Mouse (Mus musculus) frontal cortex, postnatal 36 days (tissue): ENCODE measurements at regions not wholly inside any gene's neighbourhood (a gene's known extent, or its start where the extent isn't known, plus 50 kb on each side); places are given as distances from the start of the nearest gene placed in this dataset.

Source experiments
- DNase-seq, 2 experiments: peaks; one replicate each; pipeline ENCODE4 v3.0.0; 2022; ENCODE audit warnings: low spot score in 2 of 2

DNA sequence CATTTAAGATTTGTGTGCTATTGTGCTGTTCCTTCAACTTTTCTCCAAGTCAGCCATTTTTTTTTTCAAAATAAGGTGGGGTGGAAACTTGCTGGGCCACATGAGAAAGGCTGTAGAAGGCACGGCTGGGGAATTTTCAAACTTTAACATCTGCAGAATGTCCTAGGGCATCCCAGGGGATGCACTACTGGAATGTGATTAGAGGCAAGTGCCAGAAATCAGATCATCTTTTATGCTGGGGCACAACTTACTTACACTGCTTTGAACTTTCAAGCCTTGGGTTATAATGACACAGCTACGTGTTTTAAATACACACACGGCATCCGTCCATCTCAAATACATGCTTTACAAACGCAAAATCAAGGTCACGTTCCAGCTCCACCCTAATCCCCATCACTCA lies 463.0 kb downstream of the Pik3r1 start:
- no peak for DNase-seq

DNA sequence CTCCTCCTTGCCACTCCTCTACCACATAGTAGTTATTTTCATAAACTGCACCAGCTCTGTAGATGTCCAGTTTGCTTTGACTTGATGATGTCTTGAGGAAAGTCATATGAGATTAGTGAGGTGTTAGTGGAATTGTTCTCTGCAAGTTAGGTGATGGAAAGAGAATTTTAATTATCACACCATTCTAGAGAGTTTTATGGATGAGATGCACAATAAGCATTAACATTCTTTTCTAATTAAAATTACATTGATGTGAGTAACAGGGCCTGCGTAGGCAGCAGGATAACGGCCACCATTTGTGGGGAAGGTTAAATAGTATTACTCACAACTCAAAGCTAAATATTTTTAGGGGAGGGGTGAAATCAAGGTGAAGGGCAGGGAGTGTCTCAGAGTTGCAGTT lies 466.7 kb downstream of the Pik3r1 start:
- no peak for DNase-seq

DNA sequence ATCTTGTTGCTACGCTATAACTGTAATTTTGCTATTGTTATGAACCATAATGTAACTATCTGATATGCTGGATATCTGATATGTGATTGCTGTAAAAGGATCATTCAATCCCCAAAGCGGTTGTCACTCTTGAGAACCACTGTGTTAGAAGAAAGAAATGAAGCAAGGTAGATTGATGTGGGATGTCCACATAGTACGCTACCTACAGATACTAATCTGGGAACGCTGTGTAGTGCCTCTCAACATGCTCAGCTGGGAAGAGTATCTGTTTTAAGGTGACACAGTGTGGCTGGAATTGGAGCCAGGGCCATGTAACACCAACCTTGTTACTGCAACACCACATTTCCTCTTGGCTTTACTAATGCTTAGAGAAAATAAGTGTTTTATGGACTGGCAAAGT lies 456.2 kb upstream of the Slc30a5 start:
- DNase-seq: no peak

DNA sequence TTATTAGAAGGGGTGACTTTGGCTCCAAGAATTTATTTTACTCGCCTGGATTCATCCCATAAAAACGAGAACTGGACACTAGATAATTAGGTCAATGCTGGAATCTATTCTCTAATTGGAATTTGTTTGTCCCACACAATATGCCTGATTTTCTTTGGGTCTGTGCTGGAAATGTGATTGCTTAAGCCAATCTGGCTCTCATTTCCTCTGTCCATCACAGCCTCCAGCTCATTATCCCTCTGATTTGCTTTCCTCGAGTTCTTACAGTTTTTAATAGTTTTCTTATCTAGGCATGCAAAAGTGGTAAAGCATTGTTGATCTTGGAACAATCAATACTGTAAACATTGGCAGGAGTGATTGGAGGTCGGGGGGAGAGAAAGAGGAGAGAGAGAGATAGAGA lies 453.9 kb upstream of the Slc30a5 start:
- no peak for DNase-seq

DNA sequence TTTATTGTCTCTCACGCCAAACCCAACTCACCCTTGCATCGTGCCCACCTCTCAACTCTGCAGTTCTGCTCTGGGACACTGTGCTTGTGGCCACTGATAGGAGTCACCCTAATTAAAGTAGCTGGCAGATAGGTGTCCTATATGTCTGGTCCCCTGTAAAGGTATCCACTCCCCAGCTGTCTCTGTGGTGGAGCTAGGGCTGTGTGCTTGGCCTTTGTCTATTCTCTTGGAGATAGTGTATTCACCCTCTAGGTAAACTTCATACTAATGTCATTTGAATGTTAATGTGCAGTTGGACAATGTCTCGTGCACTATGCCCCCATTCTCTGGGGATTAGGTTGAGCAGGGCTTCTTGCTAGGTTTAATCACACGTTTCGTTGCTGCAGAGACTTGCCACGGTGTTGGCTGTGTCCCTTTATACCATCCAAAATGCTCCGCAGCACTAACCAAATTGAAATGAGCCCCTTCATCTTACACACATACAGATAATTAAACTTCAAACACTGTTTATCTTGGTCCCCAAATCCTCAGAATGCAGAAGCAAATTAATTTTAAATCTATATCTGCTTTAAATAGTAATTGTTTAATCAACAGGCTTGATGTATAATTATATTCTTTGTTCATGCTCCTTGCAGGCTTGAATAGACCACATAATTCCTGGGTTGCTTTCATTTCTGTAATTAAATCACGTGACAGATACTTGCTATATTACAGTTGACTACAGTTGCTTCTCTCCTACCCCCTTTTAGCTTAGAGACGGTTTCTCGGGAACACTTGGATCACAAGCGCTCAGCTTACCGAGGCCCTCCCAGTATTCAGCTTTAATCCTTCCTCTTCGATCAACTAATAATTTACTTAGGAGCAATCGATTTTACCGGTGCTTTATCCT lies 453.0 kb upstream of the Slc30a5 start:
- no peak for DNase-seq

DNA sequence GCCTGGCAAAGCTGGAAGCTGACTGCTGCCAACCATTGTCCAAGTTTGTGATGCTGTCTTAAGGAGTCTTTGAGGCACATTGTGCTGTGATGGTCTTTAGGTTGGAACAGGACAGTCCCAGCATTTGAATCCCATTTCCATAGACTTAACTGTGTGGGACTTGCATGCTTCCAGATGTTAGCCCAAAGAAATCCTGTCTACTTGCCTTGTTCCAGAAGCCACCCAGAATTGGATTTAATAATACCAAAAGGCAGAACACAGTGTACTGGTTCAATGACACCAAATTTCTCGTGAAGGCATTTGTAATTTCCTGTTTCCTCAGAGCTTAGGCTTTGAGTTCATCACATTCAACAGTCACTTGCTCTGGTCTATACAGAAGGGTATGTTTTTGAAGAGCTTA lies 444.9 kb upstream of the Slc30a5 start:
- no peak for DNase-seq

DNA sequence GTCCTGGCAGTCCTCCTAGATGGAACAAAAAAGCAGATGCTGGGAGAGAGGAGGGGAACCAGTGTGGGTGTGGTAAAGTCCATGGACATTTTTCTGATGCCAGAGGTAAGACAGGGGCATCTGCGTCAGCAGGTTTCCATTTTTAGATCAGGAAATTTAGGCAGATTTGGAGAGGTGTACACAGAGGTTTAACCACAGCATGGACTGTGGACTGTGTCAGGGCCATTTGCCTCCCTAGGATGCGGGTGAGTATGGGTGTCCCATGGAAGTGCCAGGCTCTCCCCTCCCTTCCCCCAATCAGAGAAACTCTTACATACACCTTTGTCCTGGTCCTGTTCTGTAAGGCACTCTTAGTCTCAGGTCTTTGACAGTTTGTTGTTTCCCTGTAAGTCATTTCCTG lies 443.5 kb upstream of the Slc30a5 start:
- DNase-seq: no peak

DNA sequence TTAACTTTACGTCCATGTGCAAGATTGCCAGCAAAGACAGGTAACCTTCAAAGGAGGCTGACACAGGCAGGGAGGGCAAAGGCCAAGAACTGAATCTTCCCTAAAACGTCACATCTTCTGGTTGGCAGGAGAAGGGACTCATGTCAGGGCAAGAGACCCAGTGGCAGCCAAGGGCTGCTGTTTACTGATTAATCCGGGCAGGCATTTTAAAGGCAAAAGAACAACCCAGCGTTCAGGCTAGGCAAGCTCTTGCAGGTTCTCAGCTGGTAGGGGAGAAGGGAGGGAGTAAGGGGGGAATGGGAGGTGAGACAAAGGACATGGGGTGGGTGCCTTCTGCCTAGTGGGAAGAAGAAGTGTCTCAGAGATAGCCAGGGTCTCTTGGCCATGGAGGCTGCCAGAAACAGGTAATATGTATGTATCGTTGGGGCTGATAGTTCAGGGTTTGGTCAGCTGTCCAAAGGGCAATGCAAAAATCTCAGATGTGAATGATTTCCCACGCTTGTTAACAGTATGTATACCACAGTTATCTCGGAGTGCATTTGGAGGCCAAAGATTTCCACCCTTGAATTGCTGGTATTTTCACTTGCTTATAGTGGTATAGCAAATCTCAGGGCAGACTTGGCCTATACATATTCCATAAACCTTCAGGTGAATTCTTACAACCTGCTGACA lies 441.4 kb upstream of the Slc30a5 start:
- no peak for DNase-seq

DNA sequence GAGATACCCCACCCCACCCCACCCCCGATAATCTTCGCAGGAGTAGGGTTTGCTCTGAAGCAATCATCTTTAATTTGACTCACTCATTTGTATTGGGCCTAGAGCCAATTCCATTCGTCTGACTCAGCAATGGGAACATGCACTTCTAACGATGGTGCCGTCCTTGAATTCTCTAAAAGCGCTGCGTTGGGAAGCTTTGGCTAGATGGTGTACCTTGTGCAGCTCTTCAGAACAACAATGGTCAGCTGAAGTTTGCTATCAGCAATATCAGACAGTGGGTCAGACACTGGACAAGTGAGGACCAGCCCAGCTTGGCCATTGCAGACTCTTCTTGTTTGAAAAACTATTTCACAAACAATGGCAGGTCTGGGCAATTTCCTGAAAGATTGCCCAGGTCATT lies 440.1 kb upstream of the Slc30a5 start:
- DNase-seq: no peak

DNA sequence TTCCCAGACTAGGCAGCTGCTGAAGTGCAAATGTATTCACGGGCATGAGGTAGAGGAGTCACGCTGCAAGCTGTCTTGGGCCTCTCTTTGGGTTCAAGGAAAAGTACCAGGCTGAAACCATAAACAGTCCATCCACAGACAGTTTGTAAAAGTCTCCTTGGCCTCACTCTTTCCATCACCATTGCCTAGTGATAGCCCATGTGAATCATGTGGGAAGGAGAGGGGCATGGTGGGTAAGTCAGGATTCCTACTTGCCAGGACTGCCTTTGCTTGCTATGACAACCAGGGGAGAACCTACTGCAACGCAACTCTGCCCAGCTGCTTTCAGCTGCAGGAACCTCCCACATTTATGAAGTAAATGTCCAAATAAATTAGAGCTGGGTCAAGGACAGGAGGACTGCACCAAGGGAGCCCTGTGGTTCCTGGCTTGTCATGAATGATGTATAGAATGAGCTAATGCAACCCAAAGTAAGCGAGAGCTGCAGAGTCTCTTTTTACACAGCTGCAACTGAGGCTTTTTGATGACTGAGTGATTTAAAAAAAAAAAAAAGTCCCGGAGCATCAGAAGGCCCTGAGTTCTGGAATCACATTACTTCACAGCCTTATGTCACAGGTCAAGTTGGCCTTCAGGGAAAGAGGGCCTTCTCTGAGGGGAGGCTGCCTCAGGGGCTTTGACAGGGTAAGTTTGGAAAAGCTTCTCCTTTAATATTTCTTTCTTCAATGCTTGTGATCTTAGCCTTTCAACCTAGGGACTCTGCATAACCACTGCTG lies 420.7 kb upstream of the Slc30a5 start:
- DNase-seq: no peak

DNA sequence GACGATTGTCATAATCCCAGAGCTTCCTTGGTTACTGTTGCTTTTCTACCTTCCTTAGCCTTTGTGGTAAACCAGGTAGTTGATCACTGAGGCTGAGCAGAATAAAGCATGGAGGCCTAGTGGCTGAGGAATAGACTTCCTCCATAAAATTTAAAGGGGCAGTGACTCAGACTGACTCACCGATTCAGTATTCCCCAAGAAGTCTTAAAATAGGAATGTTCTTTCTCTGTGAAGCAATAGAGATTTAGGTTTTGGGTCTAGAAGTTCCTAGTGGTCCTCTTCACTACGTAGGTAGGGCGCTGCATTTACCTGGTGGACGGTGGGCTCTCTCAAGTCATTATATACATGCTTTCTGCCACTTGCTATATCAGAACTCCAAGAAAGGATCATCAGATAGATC lies 416.1 kb upstream of the Slc30a5 start:
- DNase-seq: no peak

DNA sequence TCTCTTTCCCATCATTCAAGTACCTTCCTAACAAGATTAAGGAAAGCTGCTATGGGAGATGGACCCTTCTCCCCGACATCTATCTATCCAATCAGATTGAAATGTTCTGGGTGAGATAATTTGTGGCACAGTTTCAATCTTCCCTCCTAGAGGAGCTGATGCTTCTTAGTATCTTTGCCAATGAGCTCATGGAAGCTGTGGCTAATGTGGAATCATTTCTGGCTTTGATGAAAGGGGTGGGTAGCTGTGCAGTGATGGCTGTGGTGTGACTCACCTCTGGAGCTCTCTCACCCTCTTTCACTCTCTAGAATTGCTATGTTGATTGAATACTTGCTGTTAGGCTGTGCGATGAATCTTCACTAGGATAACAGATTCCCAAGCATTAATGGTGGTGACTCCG lies 411.1 kb upstream of the Slc30a5 start:
- DNase-seq: no peak

DNA sequence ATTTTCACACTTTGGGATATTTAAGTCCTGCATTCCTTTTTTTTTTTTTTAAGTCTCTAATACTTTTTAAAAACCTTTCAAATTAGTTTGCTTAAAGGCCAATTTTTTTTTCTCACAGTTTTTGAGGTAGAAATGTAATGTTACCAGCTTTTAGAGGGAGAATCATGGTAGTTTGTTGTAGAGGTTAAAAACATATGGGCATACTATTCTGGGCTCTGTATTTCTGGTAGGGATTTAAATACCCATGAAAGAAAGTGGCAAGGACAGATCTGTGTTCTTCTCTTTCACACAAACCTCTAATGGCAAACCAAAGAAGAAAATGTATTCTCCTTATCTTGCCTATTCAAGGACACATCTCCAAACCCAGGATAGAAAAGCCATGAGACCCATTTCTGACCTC lies 405.6 kb upstream of the Slc30a5 start:
- DNase-seq: no peak

DNA sequence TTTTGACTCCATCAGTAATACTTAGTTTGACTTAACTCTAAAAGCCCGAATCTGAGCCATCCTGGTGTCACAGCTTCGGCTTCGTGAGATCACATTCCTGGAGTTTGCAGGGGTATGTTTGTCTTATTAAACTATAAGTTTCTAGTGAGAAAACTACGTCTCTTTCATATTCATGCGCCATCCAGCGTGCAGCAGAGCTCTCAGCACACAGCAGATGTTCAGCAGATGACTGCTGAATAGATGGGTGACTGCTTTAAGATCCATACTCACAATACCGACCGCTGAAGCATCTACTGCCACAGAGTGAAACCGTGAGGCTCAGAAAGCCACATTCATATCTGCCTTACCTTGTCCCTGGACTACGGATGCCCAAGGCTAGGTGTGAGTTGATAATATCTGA lies 403.8 kb upstream of the Slc30a5 start:
- DNase-seq: no peak

DNA sequence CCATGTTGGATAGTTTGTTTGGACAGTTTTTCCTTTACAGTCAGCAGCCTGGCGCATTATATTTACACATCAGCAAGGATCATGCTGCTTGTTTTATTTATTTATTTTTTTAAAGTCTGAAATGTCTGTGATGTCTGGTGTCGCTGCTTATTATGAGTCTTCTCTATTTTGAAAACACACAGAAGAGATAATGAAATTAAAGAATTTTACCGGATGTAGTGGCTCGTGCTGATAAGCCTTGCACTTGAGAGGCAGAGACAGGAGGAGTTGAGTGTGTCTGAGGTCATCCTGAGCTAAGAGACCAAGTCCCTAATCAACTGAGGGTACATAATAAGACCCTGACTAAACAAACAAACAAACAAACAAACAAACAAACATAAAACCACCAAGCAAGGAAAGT lies 402.6 kb upstream of the Slc30a5 start:
- no peak for DNase-seq

DNA sequence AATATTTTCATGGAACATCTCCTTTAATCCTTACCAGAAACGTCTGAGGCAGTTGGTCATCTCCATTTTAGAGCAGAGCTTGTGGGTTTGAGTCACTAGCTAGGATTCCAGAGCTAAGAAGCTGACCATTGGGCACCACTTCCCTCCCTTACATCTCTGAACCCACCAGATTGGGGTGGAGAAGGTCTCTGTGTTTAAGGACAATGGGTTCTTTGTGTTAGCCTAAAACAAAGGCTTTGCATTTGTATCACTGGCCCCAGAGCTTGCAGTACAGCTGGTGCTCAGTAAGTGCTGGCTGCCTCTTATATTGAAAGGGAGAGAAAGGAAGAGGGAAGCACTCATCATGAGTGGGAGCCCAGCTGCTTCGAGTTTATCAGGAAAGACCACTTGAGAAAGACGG lies 401.9 kb upstream of the Slc30a5 start:
- no peak for DNase-seq

DNA sequence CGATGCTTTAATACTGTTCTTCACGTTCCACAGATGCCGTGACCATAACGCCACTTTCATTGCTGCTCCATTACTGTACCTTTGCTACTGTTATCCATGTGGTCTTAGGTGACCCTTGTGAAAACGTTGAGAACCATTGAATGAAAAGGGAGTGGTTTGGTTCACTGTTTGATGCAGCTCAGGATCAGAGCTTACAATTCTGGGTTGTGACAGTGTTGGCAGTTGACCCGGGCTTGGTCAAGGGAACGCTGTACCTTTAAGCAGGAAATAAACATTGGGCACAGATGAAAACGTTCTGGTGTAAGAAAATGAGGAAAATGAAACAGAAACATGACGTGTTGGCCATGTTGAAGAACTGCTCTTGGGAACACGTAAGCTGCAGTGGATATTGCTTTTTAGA lies 401.3 kb upstream of the Slc30a5 start:
- DNase-seq: no peak

DNA sequence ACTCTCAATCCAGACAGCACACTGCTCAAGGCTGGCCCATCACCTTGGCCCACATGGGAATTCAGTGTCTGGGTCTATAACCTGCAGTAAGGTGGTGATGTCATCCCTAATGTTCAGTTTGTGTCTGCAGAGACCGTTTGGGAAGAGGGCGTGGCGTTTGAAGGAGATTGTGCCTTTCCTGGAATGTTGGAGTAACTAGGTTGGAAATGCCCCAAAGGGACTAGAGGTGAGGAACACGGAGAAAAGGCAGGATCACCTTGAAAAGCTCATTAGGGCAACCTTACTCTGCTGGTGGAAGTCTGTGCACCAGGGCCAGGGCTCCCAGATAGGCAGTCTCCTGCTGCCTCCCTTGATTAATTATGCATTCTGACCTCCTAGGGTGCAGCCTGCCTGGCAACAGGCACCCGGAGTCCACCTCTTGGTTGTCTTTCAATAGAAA lies 400.6 kb upstream of the Slc30a5 start:
- no peak for DNase-seq

DNA sequence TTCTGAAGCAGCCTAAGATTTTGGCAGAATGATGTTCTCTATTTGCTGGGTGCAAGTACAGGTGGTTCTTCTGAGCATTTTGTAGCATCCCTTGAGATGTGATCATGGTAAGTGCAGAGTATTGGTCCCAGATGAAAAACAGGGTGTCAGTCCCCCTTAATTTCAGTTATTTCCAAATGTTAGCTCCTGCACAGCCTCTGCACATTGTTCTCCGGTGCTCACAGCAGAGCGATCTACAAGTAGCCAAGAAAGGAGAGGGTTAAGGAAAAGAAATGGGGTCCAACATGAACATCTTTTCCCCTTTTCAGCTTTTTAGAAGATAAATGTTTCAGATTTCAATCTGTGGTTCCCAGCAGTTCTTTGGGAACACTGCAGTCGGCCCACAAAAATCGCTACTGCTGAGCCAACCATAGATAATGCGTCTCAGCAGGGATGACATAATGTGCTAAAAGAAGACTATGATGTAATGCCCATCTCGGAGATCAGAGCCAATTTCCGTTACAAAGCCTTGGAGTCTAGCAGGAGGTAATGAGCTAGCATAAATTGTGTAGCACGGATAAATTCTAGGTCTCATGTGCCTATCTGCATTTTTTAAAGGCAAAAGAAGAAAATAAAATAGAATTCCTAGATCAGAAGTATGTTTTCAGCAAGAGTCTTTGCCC lies 400.1 kb upstream of the Slc30a5 start:
- peak; percentile 48 to 86 for DNase-seq

DNA sequence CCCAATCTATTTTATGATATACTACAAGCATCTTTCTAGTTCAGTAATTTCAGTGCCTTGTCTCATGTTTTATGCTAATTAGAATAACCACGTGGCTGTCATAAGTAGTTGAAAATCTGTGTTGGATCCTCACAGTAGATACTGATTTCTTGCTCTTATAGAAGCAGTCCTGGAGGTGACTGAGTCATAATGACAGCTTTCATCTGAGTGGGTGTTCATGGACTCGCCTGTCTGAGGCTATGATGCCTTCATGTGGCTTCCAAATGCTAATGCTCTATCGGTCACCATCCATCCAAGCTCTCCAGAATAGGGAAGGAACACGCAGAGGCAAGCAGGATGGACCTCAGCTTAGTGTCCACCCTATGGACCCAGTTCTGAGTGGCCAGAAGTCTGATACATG lies 396.6 kb upstream of the Slc30a5 start:
- DNase-seq: no peak

DNA sequence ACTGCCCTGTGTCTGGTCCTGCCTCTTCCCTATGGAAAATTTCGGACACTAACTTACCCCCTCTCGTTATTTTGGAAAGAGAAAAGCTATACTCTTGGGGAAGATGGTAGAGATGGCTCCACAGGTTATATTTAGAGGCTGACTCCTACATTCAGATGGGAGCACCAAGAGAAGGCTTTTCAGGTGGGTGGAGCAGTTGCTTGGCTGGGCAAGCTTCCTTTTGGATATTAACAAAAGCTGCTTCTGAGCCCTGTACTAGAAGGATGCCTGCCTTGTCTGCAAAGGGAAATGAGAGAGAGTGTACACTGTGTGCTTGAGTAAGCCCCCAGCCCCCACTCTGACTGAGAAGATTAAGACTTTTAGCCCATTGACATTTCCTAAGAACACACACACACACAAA lies 392.1 kb upstream of the Slc30a5 start:
- DNase-seq: peak in 1 of 2 experiments; percentile 59
